Mouse (Mus musculus) hindbrain, embryonic 16.5 days (tissue): ENCODE results near the gene Ddx5. TPM values are rescaled to one million over a fixed set of nuclear protein-coding genes. Genes with fewer than 3 reads are reported as not detected.

Source experiments
- ATAC-seq: fragments of 200-750 bp; cut with Nextera tagmentation; 2 replicates; pipeline ENCODE4 v1.8.0; 2017; ENCODE audit warnings: moderate TSS enrichment, moderate library complexity
- H3K27ac ChIP-seq: fragments of 300-500 bp; sonication (generic); 2 replicates; pipeline ENCODE4 v1.5.1; 2014; ENCODE audit warnings: low read depth, mild to moderate bottlenecking, control low read depth, low read length, moderate library complexity
- H3K27me3 ChIP-seq: fragments of 300-500 bp; sonication (generic); replicated peaks from 2 replicates; pipeline ENCODE4 v1.6.1; 2014; ENCODE audit warnings: low read length; ENCODE audit not compliant: control insufficient read depth, insufficient read depth
- H3K36me3 ChIP-seq: fragments of 300-500 bp; sonication (generic); 2 replicates; pipeline ENCODE4 v1.6.1; 2014; ENCODE audit warnings: mild to moderate bottlenecking, low read length, moderate library complexity, mixed read lengths; ENCODE audit not compliant: control insufficient read depth, insufficient read depth
- H3K4me1 ChIP-seq: fragments of 300-500 bp; sonication (generic); 2 replicates; pipeline ENCODE4 v1.6.1; 2014; ENCODE audit warnings: low read depth, low read length; ENCODE audit not compliant: control insufficient read depth, insufficient read depth
- H3K4me2 ChIP-seq: fragments of 300-500 bp; sonication (generic); 2 replicates; pipeline ENCODE4 v1.6.1; 2014; ENCODE audit warnings: mild to moderate bottlenecking, low read length, control low read depth, moderate library complexity
- H3K4me3 ChIP-seq: fragments of 300-500 bp; sonication (generic); 2 replicates; pipeline ENCODE4 v1.5.1; 2014; ENCODE audit warnings: mild to moderate bottlenecking, low read length, control low read depth, moderate library complexity
- H3K9ac ChIP-seq: fragments of 300-500 bp; sonication (generic); 2 replicates; pipeline ENCODE4 v1.6.1; 2014; ENCODE audit warnings: low read depth, mild to moderate bottlenecking, control low read depth, low read length, moderate library complexity
- H3K9me3 ChIP-seq: fragments of 300-500 bp; sonication (generic); 2 replicates; pipeline ENCODE4 v1.6.1; 2014; ENCODE audit warnings: mild to moderate bottlenecking, low read length, moderate library complexity; ENCODE audit not compliant: control insufficient read depth
- WGBS: fragments of 180-500 bp; shearing (Covaris S2); extraction: QIAGEN DNeasy Blood & Tissue Kit; methylation state at CpG from one replicate; pipeline ENCODE4 v1.1.7; 2014; 5-methylcytosine and 5-hydroxymethylcytosine counted together
- polyA plus RNA-seq: library from polyadenylated mRNA; unstranded; fragments of >200 nt; fragmentation: Nextera tagmentation; extraction: Ambion mirVana; gene quantifications from 2 replicates; pipeline ENCODE4 v1.2.1, GENCODE M21; 2015

The Ddx5 gene
- 315 and 329 TPM in 2 replicates for polyA plus RNA-seq

DNA sequence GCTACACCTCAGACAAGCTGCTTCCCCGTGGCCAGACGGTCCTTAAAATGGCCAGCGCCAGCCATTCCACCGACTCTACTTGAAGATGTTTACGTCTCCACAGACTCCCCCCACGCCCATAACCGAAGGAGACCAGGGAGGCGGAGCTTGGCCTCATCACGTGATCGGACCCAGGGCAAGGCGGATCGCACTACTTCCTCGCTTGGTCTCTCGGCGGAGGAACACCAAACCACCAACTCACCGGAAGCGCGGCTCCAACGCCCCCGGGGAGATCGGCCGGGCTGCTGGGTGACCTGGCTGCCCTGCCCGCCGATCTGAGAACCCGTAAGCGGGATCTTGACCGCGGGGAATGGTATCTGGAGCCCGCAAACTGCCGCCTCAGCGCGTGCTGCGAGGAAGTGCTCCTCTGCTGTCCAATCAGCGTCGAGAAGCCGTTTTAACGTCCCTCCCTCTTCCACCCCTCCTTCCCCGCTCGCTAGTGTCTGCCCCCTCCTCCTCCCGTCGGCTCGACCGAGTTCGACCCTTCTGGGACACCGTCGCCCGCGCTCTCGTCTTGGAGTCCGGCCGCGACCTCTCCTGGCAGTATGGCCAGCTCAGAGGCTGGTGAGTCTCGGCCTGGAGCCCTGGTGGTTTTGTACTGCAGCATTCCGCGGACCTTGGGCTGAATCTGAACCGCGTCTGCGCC lies at the start of gene Ddx5, which contains the start of gene Cep95:
Ddx5 (minus strand) TSS at position 411 of the 685 bp plus-strand sequence.
Cep95 (plus strand) TSS at position 478 of the 685 bp plus-strand sequence.
- WGBS: under 1% methylated on average over 58 of the region's 58 CpGs
- peak; percentile 93 for ATAC-seq
- H3K9me3 ChIP-seq: no peaks in the 10 kb centered on the region
- peaks cover 21% of the 10 kb centered on the region for H3K4me1 ChIP-seq
- H3K27me3 ChIP-seq: no peaks in the 10 kb centered on the region
- H3K4me3 ChIP-seq: peak within 1 kb of the TSS; percentile 79
- peaks cover 13% of the 10 kb centered on the region for H3K36me3 ChIP-seq
- peak within 1 kb of the TSS; percentile 84 for H3K4me2 ChIP-seq
- H3K9ac ChIP-seq: peak within 1 kb of the TSS; percentile 82
- peak within 1 kb of the TSS; percentile 100 for H3K27ac ChIP-seq

DNA sequence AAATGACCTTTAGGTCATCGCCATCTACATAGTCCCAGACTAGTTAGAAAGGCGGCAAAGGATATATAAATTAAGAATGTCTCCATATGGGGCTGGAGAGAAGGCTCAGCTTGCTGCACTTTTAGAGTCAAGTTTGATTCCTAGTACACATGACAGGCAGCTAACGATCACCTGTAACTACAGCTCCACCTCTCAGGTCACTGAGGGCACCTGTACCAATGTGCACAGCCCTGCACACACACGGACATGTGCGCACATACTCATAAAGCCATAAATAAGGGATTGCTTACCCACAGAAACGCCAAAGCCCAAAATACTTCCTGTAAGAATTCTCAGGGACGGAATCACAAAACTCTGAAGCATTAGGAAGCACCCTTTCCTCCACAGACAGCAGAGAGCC lies 39.1 kb upstream of the Ddx5 start:
- H3K4me3 ChIP-seq: no peak overlapping the region
- H3K9ac ChIP-seq: no peak overlapping the region
- H3K4me1 ChIP-seq: no peaks in the 10 kb centered on the region
- no peaks in the 10 kb centered on the region for H3K9me3 ChIP-seq
- no peaks in the 10 kb centered on the region for H3K27me3 ChIP-seq
- 96% methylated on average over 7 of the region's 7 CpGs for WGBS
- no peak overlapping the region for H3K27ac ChIP-seq
- no peak overlapping the region for H3K4me2 ChIP-seq
- ATAC-seq: no peak
- H3K36me3 ChIP-seq: peaks cover 15% of the 10 kb centered on the region

DNA sequence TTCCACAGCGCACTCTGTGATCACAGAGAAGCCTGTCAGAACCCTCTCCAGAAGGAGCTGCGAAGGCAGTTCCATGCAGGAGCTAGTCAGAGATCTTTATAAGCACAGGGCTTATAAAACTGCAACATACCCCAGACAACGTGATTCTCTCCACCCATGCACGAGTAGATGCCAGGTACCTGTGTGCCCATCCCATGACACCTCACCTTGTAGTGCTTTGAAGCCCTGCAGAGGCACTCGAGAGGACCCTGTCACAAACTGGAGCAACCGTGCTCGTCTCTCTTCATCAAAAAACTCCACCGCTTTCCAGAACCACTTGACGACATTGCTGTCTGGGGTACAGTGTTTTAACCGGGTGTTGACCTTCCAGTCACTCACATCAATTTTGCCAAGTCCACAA lies 35.4 kb upstream of the Ddx5 start:
- ATAC-seq: no peak
- Histone ChIP-seq H3K27ac (no peak overlapping the region), H3K4me2 (no peak overlapping the region), H3K9ac (no peak overlapping the region), H3K27me3 (no peaks in the 10 kb centered on the region), H3K9me3 (no peaks in the 10 kb centered on the region), H3K36me3 (peaks cover 20% of the 10 kb centered on the region), H3K4me1 (no peaks in the 10 kb centered on the region), H3K4me3 (no peak overlapping the region)
- WGBS: 93% methylated on average over 10 of the region's 10 CpGs

DNA sequence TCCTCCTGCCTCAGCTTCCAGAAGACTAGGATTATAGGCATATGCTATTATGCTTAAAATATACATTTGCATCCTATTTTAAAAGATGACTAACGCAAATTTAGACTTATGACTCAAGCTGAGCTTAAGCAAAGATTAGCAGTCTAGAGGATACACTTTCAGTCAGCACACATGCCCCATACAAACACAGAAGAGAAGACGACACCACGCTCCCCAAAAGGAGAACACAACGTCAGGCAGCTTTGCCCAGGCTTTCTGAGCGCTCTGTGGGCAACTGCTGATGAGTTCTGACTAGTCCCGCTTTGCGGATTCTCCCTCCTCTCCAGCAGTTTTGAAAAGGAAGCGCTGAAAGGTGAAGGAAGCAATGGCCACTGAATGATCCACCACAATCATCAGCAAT lies 34.8 kb upstream of the Ddx5 start:
- Histone ChIP-seq H3K4me1 (peaks cover 3% of the 10 kb centered on the region), H3K9ac (no peak overlapping the region), H3K27ac (no peak overlapping the region), H3K27me3 (no peaks in the 10 kb centered on the region), H3K4me2 (no peak overlapping the region), H3K36me3 (peaks cover 22% of the 10 kb centered on the region), H3K4me3 (no peak overlapping the region), H3K9me3 (no peaks in the 10 kb centered on the region)
- no peak for ATAC-seq
- WGBS: 93% methylated on average over 8 of the region's 8 CpGs

DNA sequence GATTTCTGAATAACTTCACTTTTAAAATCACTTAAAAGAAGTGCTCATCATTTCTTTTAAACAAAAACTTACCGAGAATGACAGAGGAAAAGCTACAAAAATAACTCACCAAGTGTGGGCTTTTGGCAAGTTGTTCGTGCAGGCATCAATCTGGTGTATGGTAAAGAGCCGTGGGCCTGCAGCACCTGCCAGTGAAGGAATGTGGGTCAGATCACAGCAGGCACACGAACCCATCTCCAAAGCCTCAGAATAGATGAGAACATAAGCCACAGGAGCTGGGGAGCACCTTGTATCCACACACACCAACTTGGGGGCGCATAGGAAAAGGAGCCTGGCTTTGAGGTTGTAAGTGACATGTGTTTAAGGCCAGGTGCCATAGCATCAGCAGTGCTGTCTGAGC lies 33.9 kb upstream of the Ddx5 start:
- WGBS: 81% methylated on average over 5 of the region's 5 CpGs

DNA sequence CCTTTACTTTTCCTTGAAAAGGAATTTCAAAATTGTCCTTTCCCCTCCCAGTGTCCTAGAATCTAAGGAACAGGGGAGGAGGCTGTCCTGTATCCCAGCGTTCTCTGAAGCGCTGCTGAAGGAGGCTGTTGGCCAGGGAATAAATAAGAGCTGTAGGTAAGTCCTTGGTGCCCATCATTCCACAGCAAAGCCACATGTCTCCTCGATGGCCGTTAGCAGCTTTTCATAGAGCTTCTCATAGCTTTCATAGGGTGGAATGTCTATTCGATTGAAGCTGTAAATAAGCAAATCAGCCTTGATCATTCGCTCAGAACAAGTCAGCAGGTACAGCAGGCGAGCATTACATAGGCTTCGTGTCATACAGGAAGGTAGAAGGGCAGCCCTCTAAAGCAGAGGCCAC lies 33.5 kb upstream of the Ddx5 start:
- Histone ChIP-seq H3K27me3 (no peaks in the 10 kb centered on the region), H3K36me3 (peaks cover 22% of the 10 kb centered on the region), H3K4me1 (peaks cover 10% of the 10 kb centered on the region), H3K27ac (no peak overlapping the region), H3K9ac (no peak overlapping the region), H3K4me3 (no peak overlapping the region), H3K9me3 (no peaks in the 10 kb centered on the region), H3K4me2 (no peak overlapping the region)
- no peak for ATAC-seq
- 91% methylated on average over 8 of the region's 8 CpGs for WGBS

More for the DNA sequence above, 33.9 kb upstream of the Ddx5 start:
- H3K9ac ChIP-seq: no peak overlapping the region
- H3K4me1 ChIP-seq: peaks cover 7% of the 10 kb centered on the region
- H3K27ac ChIP-seq: no peak overlapping the region
- no peaks in the 10 kb centered on the region for H3K27me3 ChIP-seq
- ATAC-seq: no peak
- H3K4me2 ChIP-seq: no peak overlapping the region
- H3K9me3 ChIP-seq: no peaks in the 10 kb centered on the region
- peaks cover 25% of the 10 kb centered on the region for H3K36me3 ChIP-seq
- H3K4me3 ChIP-seq: no peak overlapping the region

DNA sequence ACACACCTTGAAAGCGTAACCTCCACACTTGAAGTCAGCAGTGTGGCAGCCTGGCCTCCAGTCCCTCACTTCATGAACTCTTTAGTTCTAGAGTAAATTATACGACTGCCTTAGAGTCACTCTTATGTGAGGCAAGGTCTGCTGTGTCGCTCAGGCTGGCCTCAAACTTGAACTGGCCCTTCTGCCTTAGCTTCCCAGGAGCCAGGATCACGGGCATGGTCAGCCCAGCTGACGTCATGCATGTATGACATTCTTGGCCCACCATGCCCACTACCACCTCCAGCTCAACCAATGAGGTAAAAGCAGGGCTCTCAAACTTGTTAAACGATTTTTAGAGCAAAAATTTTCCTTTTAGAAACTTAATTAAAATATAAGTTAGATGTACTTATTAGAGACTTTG lies 32.4 kb upstream of the Ddx5 start:
- H3K36me3 ChIP-seq: peaks cover 19% of the 10 kb centered on the region
- no peak overlapping the region for H3K4me2 ChIP-seq
- no peaks in the 10 kb centered on the region for H3K9me3 ChIP-seq
- no peak overlapping the region for H3K4me3 ChIP-seq
- peaks cover 10% of the 10 kb centered on the region for H3K4me1 ChIP-seq
- H3K27me3 ChIP-seq: no peaks in the 10 kb centered on the region
- no peak overlapping the region for H3K9ac ChIP-seq
- ATAC-seq: no peak
- 87% methylated on average over 6 of the region's 6 CpGs for WGBS
- no peak overlapping the region for H3K27ac ChIP-seq

DNA sequence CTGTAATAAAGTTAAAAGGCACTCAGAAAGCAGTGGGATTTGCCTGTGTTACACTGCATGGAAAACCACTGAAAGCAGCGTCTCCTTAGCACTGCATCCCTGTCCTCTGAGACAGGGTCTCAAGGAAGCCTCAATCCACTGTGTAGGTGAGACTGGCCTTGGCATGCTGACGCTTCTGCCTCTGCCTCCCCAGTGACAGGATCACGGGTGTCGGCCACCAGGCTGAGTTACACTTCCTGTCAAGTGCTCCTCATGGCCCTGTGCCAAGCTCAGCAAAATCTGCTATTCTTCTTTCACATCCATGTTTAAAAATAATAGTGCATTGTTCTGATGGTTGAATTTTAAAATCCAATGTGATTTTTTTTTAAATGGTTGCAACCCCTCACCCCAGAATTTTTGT lies 32.0 kb upstream of the Ddx5 start:
- WGBS: 69% methylated on average over 4 of the region's 4 CpGs
- Histone ChIP-seq H3K36me3 (peaks cover 21% of the 10 kb centered on the region), H3K27ac (no peak overlapping the region), H3K4me2 (no peak overlapping the region), H3K4me3 (no peak overlapping the region), H3K27me3 (no peaks in the 10 kb centered on the region), H3K4me1 (peaks cover 10% of the 10 kb centered on the region), H3K9me3 (no peaks in the 10 kb centered on the region), H3K9ac (no peak overlapping the region)
- no peak for ATAC-seq

DNA sequence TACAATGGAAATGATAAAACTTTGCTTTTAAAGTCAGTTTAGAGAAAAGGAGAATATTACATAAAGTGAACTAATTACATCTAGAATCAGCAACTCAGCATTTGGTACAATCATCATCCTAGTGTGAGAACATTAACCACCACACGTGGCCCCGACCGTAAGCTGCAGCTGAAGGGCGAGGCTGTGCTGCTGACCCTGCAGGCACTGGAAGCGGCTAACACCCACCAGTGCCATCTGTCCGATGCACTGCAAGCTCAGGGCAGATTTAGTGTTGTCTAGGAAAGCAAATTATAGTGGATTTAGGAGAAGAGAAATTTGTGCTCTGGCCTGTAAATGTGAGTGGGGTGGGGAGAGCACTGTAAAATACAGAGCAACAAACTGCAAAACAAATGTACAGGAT lies 31.3 kb upstream of the Ddx5 start:
- Histone ChIP-seq H3K4me3 (no peak overlapping the region), H3K4me1 (peaks cover 10% of the 10 kb centered on the region), H3K4me2 (no peak overlapping the region), H3K27ac (no peak overlapping the region), H3K27me3 (no peaks in the 10 kb centered on the region), H3K9me3 (no peaks in the 10 kb centered on the region), H3K36me3 (peaks cover 23% of the 10 kb centered on the region), H3K9ac (no peak overlapping the region)
- 68% methylated on average over 6 of the region's 6 CpGs for WGBS
- 0 out of 2 replicates have a peak, but pooled peaks have one; percentile 55 for ATAC-seq
